Mouse (Mus musculus) erythroblast, adult 5-6 weeks (primary cell): ENCODE data around the gene Vmn2r105. TPM values are rescaled to one million over a fixed set of nuclear protein-coding genes. Genes with fewer than 3 reads are reported as not detected.

Source experiments
- ATAC-seq: replicated peaks from 2 replicates; pipeline ENCODE4 v1.8.0; 2016; ENCODE audit warnings: moderate number of reproducible peaks, mild to moderate bottlenecking, moderate TSS enrichment, inconsistent platforms; ENCODE audit not compliant: poor library complexity, low FRiP score, severe bottlenecking
- total RNA-seq, 2 experiments: library from RNA; stranded (forward) in 1 of 2; stranded (reverse) in 1 of 2; fragments of 150-400 nt in 1 of 2; fragments of 200-764, 138-1000 nt in 1 of 2; gene quantifications; 2 replicates each; pipeline versions ENCODE4 v1.2.3 to v1.2.4; 2015 to 2017; ENCODE audit warnings: low replicate concordance in 2 of 2

Vmn2r105 gene
- total RNA-seq (2015; ENCODE audit: low replicate concordance) (not detected in 2 replicates), total RNA-seq (2017; ENCODE audit: low replicate concordance) (under 0.01 TPM in 1 of 2 replicates, not detected in the other)

DNA sequence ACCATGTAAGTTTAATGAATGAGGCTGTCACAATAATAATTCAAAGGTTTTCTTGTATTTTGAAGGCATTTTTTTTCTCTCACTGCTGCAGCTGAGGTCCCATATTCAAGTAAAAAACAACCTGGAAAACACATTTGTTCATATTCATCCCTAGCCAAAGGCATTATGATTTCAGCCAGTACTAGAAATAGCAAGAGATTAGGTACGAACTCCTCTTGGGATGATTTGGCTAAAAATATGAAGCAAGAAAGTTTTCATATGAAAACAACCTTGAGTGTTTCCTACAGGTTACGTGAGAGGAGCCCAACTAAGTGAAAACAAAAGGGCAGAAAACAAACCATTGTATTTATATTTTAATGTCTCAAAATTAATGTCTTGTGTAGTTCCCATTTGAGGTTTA is at the start of gene Vmn2r105:
TSS of gene Vmn2r105 (minus strand) at position 101 of the 400 bp plus-strand sequence.
- ATAC-seq = no peak

DNA sequence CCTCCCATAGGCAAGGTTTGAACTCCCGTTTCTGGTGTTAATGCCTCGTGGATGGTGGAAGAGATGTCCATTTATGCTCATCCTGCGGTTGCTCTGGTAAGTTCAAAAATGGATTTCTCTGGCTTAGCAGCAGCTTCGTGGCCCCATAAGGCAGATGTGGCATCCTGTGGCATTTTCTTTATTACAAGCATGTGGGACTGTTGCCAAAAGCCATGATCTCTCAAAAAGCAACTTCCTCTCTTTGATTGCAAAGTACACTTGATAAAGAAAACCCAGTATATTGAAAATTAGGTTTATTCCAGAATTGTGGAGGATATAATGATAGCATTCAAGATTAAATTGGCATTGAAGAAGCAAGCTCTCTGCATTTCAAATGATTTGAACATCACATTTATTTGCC is 20.7 kb upstream of the Vmn2r105 start:
- ATAC-seq = no peak

DNA sequence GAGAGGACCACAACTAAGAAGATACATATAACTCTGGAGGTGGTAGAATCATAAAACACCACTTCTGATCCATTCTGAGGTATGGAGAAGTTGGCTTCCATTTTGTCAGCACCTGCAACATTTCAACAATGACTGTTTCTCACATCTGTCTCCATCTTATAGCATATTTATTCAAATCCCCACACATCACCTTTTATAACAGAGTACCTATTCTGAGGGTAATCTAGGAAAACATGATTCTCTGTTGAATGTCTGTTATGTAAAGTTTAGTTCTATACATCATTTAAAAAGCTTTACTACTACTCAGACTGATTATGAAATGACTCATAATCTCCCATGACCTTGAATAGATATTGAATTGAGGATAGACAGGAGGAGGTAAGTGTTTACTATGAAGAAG is 51.9 kb downstream of the Vmn2r105 start, which contains the start of gene Fpr-rs6:
TSS of gene Fpr-rs6 (minus strand) at position 101 of the 400 bp plus-strand sequence.
- ATAC-seq = no peak

Other genes with a start within 250 kb of the Vmn2r105 start
- gene Vmn2r104, start 186.7 kb downstream of the Vmn2r105 start, total RNA-seq (2015; ENCODE audit: low replicate concordance) = not detected in 2 replicates
- gene Vmn2r104, start 186.7 kb downstream of the Vmn2r105 start, total RNA-seq (2017; ENCODE audit: low replicate concordance) = 0.14 TPM in 1 of 2 replicates, not detected in the other
- gene Fpr-rs7, start 120.8 kb downstream of the Vmn2r105 start, total RNA-seq (2015; ENCODE audit: low replicate concordance) = not detected in 2 replicates
- not detected in 2 replicates for gene Fpr-rs7, start 120.8 kb downstream of the Vmn2r105 start, total RNA-seq (2017; ENCODE audit: low replicate concordance)
- not detected in 2 replicates for gene Fpr-rs6, start 52.0 kb downstream of the Vmn2r105 start, total RNA-seq (2015; ENCODE audit: low replicate concordance)
- not detected in 2 replicates for gene Fpr-rs6, start 52.0 kb downstream of the Vmn2r105 start, total RNA-seq (2017; ENCODE audit: low replicate concordance)
- gene Vmn2r106, start 50.5 kb upstream of the Vmn2r105 start, total RNA-seq (2015; ENCODE audit: low replicate concordance) = not detected in 2 replicates
- 0.26 TPM in 1 of 2 replicates, not detected in the other for gene Vmn2r106, start 50.5 kb upstream of the Vmn2r105 start, total RNA-seq (2017; ENCODE audit: low replicate concordance)
- not detected in 2 replicates for gene Vmn2r107, start 110.2 kb upstream of the Vmn2r105 start, total RNA-seq (2015; ENCODE audit: low replicate concordance)
- gene Vmn2r107, start 110.2 kb upstream of the Vmn2r105 start, total RNA-seq (2017; ENCODE audit: low replicate concordance) = 0.14 TPM in 1 of 2 replicates, not detected in the other
- gene Vmn1r224, start 179.1 kb upstream of the Vmn2r105 start, total RNA-seq (2015; ENCODE audit: low replicate concordance) = not detected in 2 replicates
- 0.14 TPM in 1 of 2 replicates, not detected in the other for gene Vmn1r224, start 179.1 kb upstream of the Vmn2r105 start, total RNA-seq (2017; ENCODE audit: low replicate concordance)
- gene Vmn2r108, start 246.3 kb upstream of the Vmn2r105 start, total RNA-seq (2015; ENCODE audit: low replicate concordance) = not detected in 2 replicates
- not detected in 2 replicates for gene Vmn2r108, start 246.3 kb upstream of the Vmn2r105 start, total RNA-seq (2017; ENCODE audit: low replicate concordance)